In the genomic region with DNA sequence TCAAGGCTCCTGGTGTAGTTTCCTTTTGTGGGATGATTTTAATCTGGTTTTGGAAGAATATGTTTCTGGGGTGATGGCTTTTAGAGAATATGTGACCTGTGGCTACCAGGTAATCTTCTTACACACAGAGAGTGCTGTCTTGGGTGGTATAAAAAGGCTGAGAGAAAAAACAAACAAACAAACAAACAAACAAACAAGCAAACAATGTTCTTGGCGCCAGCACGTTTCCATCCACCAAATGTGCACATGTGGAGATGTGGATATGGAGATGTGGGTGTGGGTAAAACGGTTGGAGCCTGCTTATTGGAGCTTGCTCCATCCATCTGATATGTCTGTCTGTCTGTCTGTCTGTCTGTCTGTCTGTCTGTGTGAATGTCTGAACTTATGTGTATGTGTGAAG, we compare ENCODE assay signal across 8 mouse cellular contexts. TPM values are rescaled to one million over a fixed set of nuclear protein-coding genes. Genes with fewer than 3 reads are reported as not detected.
DNase-seq lines count a peak whose midpoint lies in the region; TF ChIP-seq lines count a peak whose summit lies in the region.
"Not testable (repeated sequence)": the region's sequence is repeated elsewhere in the genome, so short reads cannot be mapped to it uniquely, and the experiment has no call there.

No protein-coding gene starts in this region.

- intact Hi-C loops in left cerebral cortex, postnatal 25 days (cut with DNase I): loop anchor here (5.0 kb wide), 3 partner anchors 196 to 336 kb away; no protein-coding TSS in a partner anchor

- not testable (repeated sequence) for TF ChIP-seq CTCF in cerebellum, adult 2 months (IDR thresholded peaks at IDR 0.05; ENCODE audit: borderline replicate concordance, insufficient read depth, low read depth, low read length); thymus, adult 2 months (IDR thresholded peaks at IDR 0.05; ENCODE audit: borderline replicate concordance, control insufficient read depth, extremely low read depth, insufficient read depth, low read length, poor library complexity)

- not testable (repeated sequence) for H3K36me3 ChIP-seq in thymus, adult 2 months (ENCODE audit: control insufficient read depth, insufficient read depth, low read length)

- not testable (repeated sequence) for H3K4me3 ChIP-seq in cerebellum, adult 2 months (replicated peaks; ENCODE audit: insufficient read depth, low read depth, low read length); thymus, adult 2 months (ENCODE audit: control insufficient read depth, insufficient read depth, low read length)

- not testable (repeated sequence) for H3K27me3 ChIP-seq in cerebellum, adult 2 months (ENCODE audit: control insufficient read depth, insufficient read depth, low read length); thymus, adult 2 months (ENCODE audit: control insufficient read depth, insufficient read depth, low read length)

- not testable (repeated sequence) for TF ChIP-seq POLR2A in cerebellum, adult 2 months (IDR thresholded peaks at IDR 0.05; ENCODE audit: borderline replicate concordance, insufficient read depth, low read length); thymus, adult 2 months (IDR thresholded peaks at IDR 0.05; ENCODE audit: control insufficient read depth, extremely low read depth, insufficient read depth, low read length, poor library complexity)

- peak; percentile 36 to 57 for DNase-seq in B cell, adult 2 months
- DNase-seq in cerebellum, adult 2 months: peak; percentile 53 to 61
- DNase-seq in gastrocnemius, adult 18-20 months (ENCODE audit: low spot score): peak; percentile 48
- DNase-seq in heart, postnatal 4 days: peak; percentile 23
- peak; percentile 74 for DNase-seq in layer of hippocampus, adult 9-10 months (ENCODE audit: low spot score)
- DNase-seq in left cerebral cortex, postnatal 25 days (ENCODE audit: low spot score in 2 of 2): peak; percentile 65 to 72
- peak; percentile 48 for DNase-seq in right cerebral cortex, adult 18-20 months
- DNase-seq in thymus, adult 2 months: peak; percentile 25

- H3K27ac ChIP-seq in cerebellum, adult 2 months (ENCODE audit: insufficient read depth, low read length); thymus, adult 2 months (ENCODE audit: control insufficient read depth, insufficient read depth, low read length): not testable (repeated sequence)

- WGBS in cerebellum, adult 2 months: 73% methylated on average over 3 of the region's 3 CpGs
- WGBS in thymus, adult 2 months: 87% methylated on average over 3 of the region's 3 CpGs

- not testable (repeated sequence) for H3K4me1 ChIP-seq in cerebellum, adult 2 months (ENCODE audit: control insufficient read depth, insufficient read depth, low read length); thymus, adult 2 months (replicated peaks; ENCODE audit: control insufficient read depth, insufficient read depth, low read length)

RNA-seq across cellular contexts. Expression of a gene that starts 57.7 kb away (rescaled TPM):
- 24.3 and 24.4 TPM in 2 replicates for polyA plus RNA-seq in cerebellum, adult 2 months (2012; rRNA removed)
- 1 to 10 TPM; 5.7 to 6.4 TPM for total RNA-seq in gastrocnemius, adult 18-20 months (2021)
- total RNA-seq in heart, postnatal 4 days (2021): 10 to 100 TPM; 73.5 to 81.2 TPM
- total RNA-seq in left cerebral cortex, postnatal 25 days (2021): 10 to 100 TPM; 12.4 to 13.1 TPM
- 56.3 and 70.2 TPM in 2 replicates for polyA plus RNA-seq in thymus, adult 2 months (2012; rRNA removed)

Comparison
In these comparisons a context has a peak if more than half of its experiments do, and no peak if none do; other contexts are left out.
1. DNase-seq: peak in every context shown above with its lines; median percentile 74 in layer of hippocampus, adult 9-10 months; 68 in left cerebral cortex, postnatal 25 days; 57 in cerebellum, adult 2 months; 48 in gastrocnemius, adult 18-20 months; 48 in right cerebral cortex, adult 18-20 months; 46 in B cell, adult 2 months; 25 in thymus, adult 2 months; 23 in heart, postnatal 4 days.
2. RNA of a gene that starts 57.7 kb away (total RNA-seq): 73.5 to 81.2 TPM in heart, postnatal 4 days; 12.4 to 13.1 TPM in left cerebral cortex, postnatal 25 days and 5.7 to 6.4 TPM in gastrocnemius, adult 18-20 months; every median in the first group is over 4 times any median in the second.